Mouse (Mus musculus): ENCODE data around the gene Samd4b.

GRCm38 (mm10) chr7:28464416-28465212, 133.3 kb downstream of the Samd4b start:
- no peak for TF ChIP-seq CTCF (conservative IDR thresholded peaks at IDR 0.05; ENCODE audit: low read length)
- TF ChIP-seq POU5F1 (IDR thresholded peaks at IDR 0.05; ENCODE audit: borderline replicate concordance, low read length), result no peak
- TF ChIP-seq NANOG (IDR thresholded peaks at IDR 0.05; ENCODE audit: borderline replicate concordance, low read length), result no peak

Measured in E14TG2a.4 (cell line).